Mouse (Mus musculus) heart, adult 2 months (tissue): ENCODE measurements around the gene Timm9.

Experiments
- CTCF ChIP-seq: fragments of 200-600 bp; IDR thresholded peaks from 2 replicates; pipeline ENCODE4 v1.8.1; 2022; ENCODE audit warnings: antibody characterized with exemption, mild to moderate bottlenecking, moderate library complexity
- EP300 ChIP-seq: fragments of 200-500 bp; IDR thresholded peaks from 2 replicates; pipeline ENCODE4 v1.6.1; 2011; ENCODE audit warnings: low read depth, low read length, control low read depth; ENCODE audit not compliant: insufficient read depth
- POLR2A ChIP-seq: fragments of 200-500 bp; IDR thresholded peaks from 2 replicates; pipeline ENCODE4 v1.6.1; 2011; ENCODE audit warnings: mild to moderate bottlenecking, low read depth, low read length, control low read depth; ENCODE audit not compliant: insufficient read depth

- TF ChIP-seq CTCF, result no peak
- TF ChIP-seq POLR2A, result no peak
- no peak for TF ChIP-seq EP300
Observed at GRCm38 (mm10) chr12:71113675-71114288, 22.7 kb downstream of the Timm9 start.
